9 mouse cellular contexts compared by ENCODE assay signal in the genomic region with DNA sequence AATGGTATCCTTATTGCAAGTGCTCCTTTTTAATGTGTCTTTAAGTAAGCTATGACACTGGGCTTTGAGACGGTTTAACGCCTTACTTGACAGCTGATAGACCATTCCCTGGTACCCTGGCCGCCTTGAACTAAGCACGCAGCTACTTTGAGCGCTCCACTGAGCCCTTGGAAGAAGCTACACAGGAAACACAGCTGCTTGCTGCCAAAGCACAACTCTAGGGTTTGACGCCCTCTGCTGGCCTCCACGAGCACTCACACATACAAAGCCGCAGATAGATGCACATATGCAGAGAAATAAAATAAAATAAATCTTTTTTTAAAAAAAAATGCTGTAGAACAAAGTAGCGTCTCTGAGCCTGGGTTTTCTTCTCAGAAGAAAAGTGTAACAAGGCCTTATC. TPM values are rescaled to one million over a fixed set of nuclear protein-coding genes. Genes with fewer than 3 reads are reported as not detected.
DNase-seq lines count a peak whose midpoint lies in the region; ATAC-seq and TF ChIP-seq lines count a peak whose summit lies in the region.
"Had no signal": no experiment of that assay in that cellular context is flagged by ENCODE, and none has a peak within 500 bp of the region (broad histone marks: within the 10 kb centered on the region; RNA-seq: fewer than 3 reads in every experiment).

No protein-coding gene starts in this region.

- H3K36me3 ChIP-seq in neural tube, embryonic 12.5 days: no peaks in the 10 kb centered on the region

- no peak for DNase-seq in gastrocnemius, adult 2 months
- DNase-seq in gastrocnemius, postnatal 36 days: no peak
- DNase-seq in thymus, postnatal 4 days: peak; percentile 49
- DNase-seq in thymus, postnatal 36 days: no peak
- peak; percentile 54 for DNase-seq in induced T-regulatory cell, adult 2 months (ENCODE audit: low read depth)
- DNase-seq in spleen, adult 18-20 months: no peak
- DNase-seq in adrenal gland, adult 2 months: no peak

- 0 out of 2 replicates have a peak, but pooled peaks have one; percentile 25 for ATAC-seq in neural tube, embryonic 12.5 days (ENCODE audit: low FRiP score, low read depth)

- no peak overlapping the region for H3K27ac ChIP-seq in gastrocnemius, adult 2 months
- no peak overlapping the region for H3K27ac ChIP-seq in neural tube, embryonic 12.5 days

- peak; percentile 12; the same call in 1 of the 2 replicates for TF ChIP-seq CTCF in gastrocnemius, adult 2 months (IDR thresholded peaks at IDR 0.05)

- H3K4me1 ChIP-seq in neural tube, embryonic 12.5 days: no peaks in the 10 kb centered on the region

- peak overlapping the region; percentile 47 for H3K4me2 ChIP-seq in neural tube, embryonic 12.5 days (replicated peaks)

- H3K9ac ChIP-seq in neural tube, embryonic 12.5 days: no peak overlapping the region

- H3K27me3 ChIP-seq in neural tube, embryonic 12.5 days (replicated peaks): no peaks in the 10 kb centered on the region

- 20% methylated on average over 9 of the region's 9 CpGs for WGBS in neural tube, embryonic 12.5 days

- H3K9me3 ChIP-seq in neural tube, embryonic 12.5 days: no peaks in the 10 kb centered on the region

- intact Hi-C loops in gastrocnemius, adult 2 months (cut with DNase I): no loop called here
- intact Hi-C loops in gastrocnemius, postnatal 36 days (cut with DNase I): no loop called here

- no peak overlapping the region for H3K4me3 ChIP-seq in gastrocnemius, adult 2 months
- no peak overlapping the region for H3K4me3 ChIP-seq in neural tube, embryonic 12.5 days

RNA-seq across cellular contexts. Expression of gene Pla2g5, which starts 4.0 kb away (rescaled TPM):
- total RNA-seq in gastrocnemius, adult 2 months (2021): 1 to 10 TPM in 1 of 2 experiments, under 1 TPM in 1; 0.92 to 2.1 TPM
- total RNA-seq in gastrocnemius, postnatal 36 days (2021): 1 to 10 TPM in 1 of 2 experiments, under 1 TPM in 1; 0.20 to 1.7 TPM
- polyA plus RNA-seq in neural tube, embryonic 12.5 days (2016; fragmentation: Nextera tagmentation; extraction: Ambion mirVana): not detected in 2 replicates
- 10 to 100 TPM; 13.1 TPM for total RNA-seq in adrenal gland, adult 2 months (2021)
- 88.3 and 101 TPM in 2 replicates for polyA plus RNA-seq in adrenal gland, adult 2 months (2012; rRNA removed)
- polyA plus RNA-seq: liver, embryonic 16.5 days had no signal

RNA-seq across cellular contexts. Expression of gene Gm13030, which starts 14.5 kb away (rescaled TPM):
- not detected for total RNA-seq in gastrocnemius, adult 2 months (2021)
- not detected for total RNA-seq in gastrocnemius, postnatal 36 days (2021)
- not detected in 2 replicates for polyA plus RNA-seq in neural tube, embryonic 12.5 days (2016; fragmentation: Nextera tagmentation; extraction: Ambion mirVana)
- not detected for total RNA-seq in adrenal gland, adult 2 months (2021)
- not detected in 2 replicates for polyA plus RNA-seq in adrenal gland, adult 2 months (2012; rRNA removed)
- polyA plus RNA-seq: liver, embryonic 16.5 days had no signal

RNA-seq across cellular contexts. Expression of gene Pla2g2e, which starts 18.5 kb away (rescaled TPM):
- not detected for total RNA-seq in gastrocnemius, adult 2 months (2021)
- not detected for total RNA-seq in gastrocnemius, postnatal 36 days (2021)
- not detected in 2 replicates for polyA plus RNA-seq in neural tube, embryonic 12.5 days (2016; fragmentation: Nextera tagmentation; extraction: Ambion mirVana)
- total RNA-seq in adrenal gland, adult 2 months (2021): 1 to 10 TPM; 1.4 to 4.6 TPM
- 0.73 and 1.4 TPM in 2 replicates for polyA plus RNA-seq in adrenal gland, adult 2 months (2012; rRNA removed)
- polyA plus RNA-seq: liver, embryonic 16.5 days had no signal

RNA-seq across cellular contexts. Expression of gene Otud3, which starts 54.5 kb away (rescaled TPM):
- 10 to 100 TPM; 15.7 to 17.2 TPM for total RNA-seq in gastrocnemius, adult 2 months (2021)
- total RNA-seq in gastrocnemius, postnatal 36 days (2021): 10 to 100 TPM; 12.3 to 13.4 TPM
- polyA plus RNA-seq in neural tube, embryonic 12.5 days (2016; fragmentation: Nextera tagmentation; extraction: Ambion mirVana): 3.7 and 4.2 TPM in 2 replicates
- total RNA-seq in adrenal gland, adult 2 months (2021): 10 to 100 TPM in 1 of 2 experiments, 1 to 10 TPM in 1; 9.8 to 11.3 TPM
- polyA plus RNA-seq in adrenal gland, adult 2 months (2012; rRNA removed): 5.6 TPM in 2 replicates

Comparison
In these comparisons a context has a peak if more than half of its experiments do, and no peak if none do; other contexts are left out.
1. DNase-seq: peak in thymus, postnatal 4 days (single experiment) and induced T-regulatory cell, adult 2 months (single experiment); none in gastrocnemius, adult 2 months (single experiment), gastrocnemius, postnatal 36 days (0 of 2), thymus, postnatal 36 days (0 of 2), spleen, adult 18-20 months (0 of 2) and adrenal gland, adult 2 months (single experiment).
2. RNA of gene Pla2g5, which starts 4.0 kb away (total RNA-seq): 13.1 TPM in adrenal gland, adult 2 months; 0.92 to 2.1 TPM in gastrocnemius, adult 2 months and 0.20 to 1.7 TPM in gastrocnemius, postnatal 36 days; every median in the first group is over 4 times any median in the second.